Mouse (Mus musculus) forebrain, embryonic 14.5 days (tissue): ENCODE measurements at regions not wholly inside any gene's neighbourhood (a gene's known extent, or its start where the extent isn't known, plus 50 kb on each side); places are given as distances from the start of the nearest gene placed in this dataset.
A peak's percentile ranks its signal among the peaks of the same experiment; 100 is the strongest.

Source experiments
- ATAC-seq: fragments of 200-750 bp; cut with Nextera tagmentation; 2 replicates; pipeline ENCODE4 v1.8.0; 2017; ENCODE audit warnings: mild to moderate bottlenecking, moderate library complexity
- DNase-seq: peaks from one replicate; pipeline ENCODE4 v3.0.0-alpha.2; 2015; ENCODE audit warnings: low spot score
- H3K27ac ChIP-seq: fragments of 300-500 bp; sonication (generic); 2 replicates; pipeline ENCODE4 v1.5.1; 2014; ENCODE audit warnings: low read depth, mild to moderate bottlenecking, control low read depth, low read length, moderate library complexity
- H3K27me3 ChIP-seq: fragments of 300-500 bp; sonication (generic); replicated peaks from 2 replicates; pipeline ENCODE4 v1.6.1; 2014; ENCODE audit warnings: low read length, control low read depth, mixed read lengths; ENCODE audit not compliant: control insufficient read depth, insufficient read depth
- H3K36me3 ChIP-seq: fragments of 300-500 bp; sonication (generic); 2 replicates; pipeline ENCODE4 v1.6.1; 2014; ENCODE audit warnings: low read length, control low read depth; ENCODE audit not compliant: control insufficient read depth, insufficient read depth
- H3K4me1 ChIP-seq: fragments of 300-500 bp; sonication (generic); 2 replicates; pipeline ENCODE4 v1.6.1; 2014; ENCODE audit warnings: antibody characterized with exemption, low read length, control low read depth; ENCODE audit not compliant: control insufficient read depth, insufficient read depth
- H3K4me2 ChIP-seq: fragments of 300-500 bp; sonication (generic); 2 replicates; pipeline ENCODE4 v1.6.1; 2014; ENCODE audit warnings: mild to moderate bottlenecking, control low read depth, low read length
- H3K4me3 ChIP-seq: fragments of 300-500 bp; sonication (generic); 2 replicates; pipeline ENCODE4 v1.5.1; 2014; ENCODE audit warnings: low read depth, low read length, control low read depth
- H3K9ac ChIP-seq: fragments of 300-500 bp; sonication (generic); 2 replicates; pipeline ENCODE4 v1.6.1; 2014; ENCODE audit warnings: mild to moderate bottlenecking, low read length, control low read depth, moderate library complexity
- H3K9me3 ChIP-seq: fragments of 300-500 bp; sonication (generic); replicated peaks from 2 replicates; pipeline ENCODE4 v1.6.1; 2016; ENCODE audit warnings: low read length, control low read depth, mixed read lengths; ENCODE audit not compliant: control insufficient read depth
- WGBS: fragments of 180-500 bp; shearing (Covaris S2); extraction: QIAGEN DNeasy Blood & Tissue Kit; methylation state at CpG from one replicate; pipeline ENCODE4 v1.1.7; 2014; 5-methylcytosine and 5-hydroxymethylcytosine counted together

- Histone ChIP-seq H3K4me1 (no peaks in the 10 kb centered on the region), H3K9ac (no peak overlapping the region), H3K36me3 (no peaks in the 10 kb centered on the region), H3K9me3 (no peaks in the 10 kb centered on the region), H3K27ac (no peak overlapping the region), H3K4me2 (no peak overlapping the region), H3K27me3 (no peaks in the 10 kb centered on the region), H3K4me3 (no peak overlapping the region)
- no peak for ATAC-seq
- DNase-seq = no peak
- WGBS = 86% methylated on average over 2 of the region's 2 CpGs
Measured at GRCm38 (mm10) chr16:75285811-75286210, 300.1 kb downstream of the Lipi start.

- WGBS = 68% methylated on average over 6 of the region's 6 CpGs
- no peak overlapping the region for H3K4me2 ChIP-seq
- H3K36me3 ChIP-seq = no peaks in the 10 kb centered on the region
- ATAC-seq (0 out of 2 replicates have a peak, but pooled peaks have one; percentile 26), DNase-seq (peak; percentile 25)
- no peak overlapping the region for H3K27ac ChIP-seq
- H3K27me3 ChIP-seq = no peaks in the 10 kb centered on the region
- no peak overlapping the region for H3K4me3 ChIP-seq
- H3K9me3 ChIP-seq = no peaks in the 10 kb centered on the region
- no peak overlapping the region for H3K9ac ChIP-seq
- H3K4me1 ChIP-seq = no peaks in the 10 kb centered on the region
Measured at GRCm38 (mm10) chr16:75263903-75264302, 322.0 kb downstream of the Lipi start.

DNA sequence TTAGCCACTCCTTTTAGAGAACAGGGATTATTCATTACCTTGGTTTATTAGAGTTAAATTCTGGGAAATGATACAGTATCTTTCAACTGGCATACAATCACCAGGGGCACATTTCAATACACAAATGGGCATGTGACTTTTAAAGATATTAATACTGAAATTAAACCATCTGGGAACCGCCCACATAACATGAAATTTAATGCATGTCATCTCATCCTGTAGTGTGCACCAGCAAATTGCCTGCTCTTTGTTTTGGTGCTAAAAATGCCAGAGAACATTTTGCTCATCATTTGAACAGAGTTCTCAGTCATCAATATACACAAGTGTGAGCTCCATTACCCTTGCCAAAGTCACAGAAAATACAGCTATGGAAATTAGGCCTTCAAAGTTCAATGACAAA, 330.9 kb downstream of the Lipi start:
- no peaks in the 10 kb centered on the region for H3K9me3 ChIP-seq
- DNase-seq = no peak
- 83% methylated on average over 1 of the region's 1 CpGs for WGBS
- no peaks in the 10 kb centered on the region for H3K27me3 ChIP-seq
- no peaks in the 10 kb centered on the region for H3K4me1 ChIP-seq
- no peak overlapping the region for H3K4me3 ChIP-seq
- no peak overlapping the region for H3K27ac ChIP-seq
- H3K9ac ChIP-seq = no peak overlapping the region
- ATAC-seq = no peak
- H3K36me3 ChIP-seq = no peaks in the 10 kb centered on the region
- H3K4me2 ChIP-seq = no peak overlapping the region

DNA sequence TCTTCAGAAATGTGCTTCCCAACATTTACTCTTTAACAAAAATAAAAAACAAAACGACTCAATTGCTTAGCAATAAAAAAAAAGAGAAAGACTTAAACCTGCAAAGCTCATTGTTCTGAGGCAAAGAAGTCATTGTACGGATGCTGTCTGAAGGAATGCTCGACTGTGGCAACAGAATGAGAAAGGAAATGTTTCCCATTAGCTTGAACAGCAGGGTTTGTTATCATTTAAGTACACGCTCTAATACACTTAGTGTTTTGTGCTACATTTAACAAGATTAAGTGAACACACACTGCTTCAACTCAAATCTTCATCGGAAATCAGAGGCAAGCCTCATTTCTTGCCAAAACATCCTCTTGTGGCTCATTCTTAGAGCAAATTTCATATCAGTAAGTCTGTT, 336.7 kb downstream of the Lipi start:
- H3K36me3 ChIP-seq = no peaks in the 10 kb centered on the region
- H3K9me3 ChIP-seq = no peaks in the 10 kb centered on the region
- H3K4me1 ChIP-seq = no peaks in the 10 kb centered on the region
- ATAC-seq (no peak), DNase-seq (no peak)
- H3K4me3 ChIP-seq = no peak overlapping the region
- no peak overlapping the region for H3K9ac ChIP-seq
- 6% methylated on average over 5 of the region's 5 CpGs for WGBS
- H3K4me2 ChIP-seq = no peak overlapping the region
- H3K27me3 ChIP-seq = no peaks in the 10 kb centered on the region
- no peak overlapping the region for H3K27ac ChIP-seq

DNA sequence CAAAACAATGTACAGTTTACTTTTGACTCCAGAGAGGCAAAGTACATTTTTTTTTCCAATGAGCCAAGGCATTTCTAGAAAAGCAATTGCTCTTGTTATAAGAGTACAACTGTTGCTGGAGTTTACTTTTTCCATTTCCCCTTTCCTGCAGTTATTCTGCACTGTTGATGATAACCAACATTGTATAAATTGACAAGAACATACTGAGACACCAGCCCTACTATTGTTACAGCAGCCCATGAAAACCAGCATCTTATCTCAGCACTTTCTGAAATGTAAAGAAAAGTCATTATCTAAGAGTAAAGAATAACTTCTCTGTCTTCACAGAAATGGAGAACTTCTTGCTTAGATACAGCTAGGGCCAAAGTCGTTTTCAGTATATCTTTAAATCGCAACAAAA, 345.5 kb downstream of the Lipi start:
- Histone ChIP-seq H3K9me3 (no peaks in the 10 kb centered on the region), H3K4me2 (no peak overlapping the region), H3K27ac (no peak overlapping the region), H3K4me3 (no peak overlapping the region), H3K36me3 (no peaks in the 10 kb centered on the region), H3K27me3 (no peaks in the 10 kb centered on the region), H3K4me1 (no peaks in the 10 kb centered on the region), H3K9ac (no peak overlapping the region)
- ATAC-seq = no peak
- WGBS = 90% methylated on average over 2 of the region's 2 CpGs
- no peak for DNase-seq

GRCm38 (mm10) chr16:75232133-75232532, 353.7 kb downstream of the Lipi start:
- Histone ChIP-seq H3K4me2 (no peak overlapping the region), H3K4me3 (no peak overlapping the region), H3K27me3 (no peaks in the 10 kb centered on the region), H3K9ac (no peak overlapping the region), H3K36me3 (no peaks in the 10 kb centered on the region), H3K27ac (no peak overlapping the region), H3K9me3 (no peaks in the 10 kb centered on the region), H3K4me1 (no peaks in the 10 kb centered on the region)
- ATAC-seq (no peak), DNase-seq (no peak)
- WGBS = 76% methylated on average over 1 of the region's 1 CpGs

GRCm38 (mm10) chr16:75193404-75193803, 392.5 kb downstream of the Lipi start:
- Histone ChIP-seq H3K27me3 (no peaks in the 10 kb centered on the region), H3K4me2 (no peak overlapping the region), H3K27ac (no peak overlapping the region), H3K36me3 (no peaks in the 10 kb centered on the region), H3K4me1 (no peaks in the 10 kb centered on the region), H3K4me3 (no peak overlapping the region), H3K9ac (no peak overlapping the region), H3K9me3 (no peaks in the 10 kb centered on the region)
- ATAC-seq = no peak
- 67% methylated on average over 2 of the region's 2 CpGs for WGBS
- DNase-seq = no peak

GRCm38 (mm10) chr16:75190316-75190715, 395.5 kb downstream of the Lipi start:
- H3K27ac ChIP-seq = no peak overlapping the region
- 91% methylated on average over 6 of the region's 6 CpGs for WGBS
- no peaks in the 10 kb centered on the region for H3K9me3 ChIP-seq
- no peaks in the 10 kb centered on the region for H3K27me3 ChIP-seq
- no peak for DNase-seq
- no peaks in the 10 kb centered on the region for H3K36me3 ChIP-seq
- H3K4me3 ChIP-seq = no peak overlapping the region
- H3K9ac ChIP-seq = no peak overlapping the region
- ATAC-seq = no peak
- no peaks in the 10 kb centered on the region for H3K4me1 ChIP-seq
- H3K4me2 ChIP-seq = no peak overlapping the region

GRCm38 (mm10) chr16:75166040-75166439, 419.8 kb downstream of the Lipi start:
- H3K9ac ChIP-seq = no peak overlapping the region
- no peak for ATAC-seq
- H3K36me3 ChIP-seq = no peaks in the 10 kb centered on the region
- no peak overlapping the region for H3K4me3 ChIP-seq
- no peaks in the 10 kb centered on the region for H3K4me1 ChIP-seq
- no peaks in the 10 kb centered on the region for H3K9me3 ChIP-seq
- no peak for DNase-seq
- WGBS = 90% methylated on average over 1 of the region's 1 CpGs
- H3K27ac ChIP-seq = no peak overlapping the region
- no peak overlapping the region for H3K4me2 ChIP-seq
- no peaks in the 10 kb centered on the region for H3K27me3 ChIP-seq
